Mouse (Mus musculus): ENCODE results near the gene Nsun2. TPM values are rescaled to one million over a fixed set of nuclear protein-coding genes. Genes with fewer than 3 reads are reported as not detected.

The Nsun2 gene
- total RNA-seq, 2 experiments from 2014 or later, result 68.5 to 81.1 TPM

DNA sequence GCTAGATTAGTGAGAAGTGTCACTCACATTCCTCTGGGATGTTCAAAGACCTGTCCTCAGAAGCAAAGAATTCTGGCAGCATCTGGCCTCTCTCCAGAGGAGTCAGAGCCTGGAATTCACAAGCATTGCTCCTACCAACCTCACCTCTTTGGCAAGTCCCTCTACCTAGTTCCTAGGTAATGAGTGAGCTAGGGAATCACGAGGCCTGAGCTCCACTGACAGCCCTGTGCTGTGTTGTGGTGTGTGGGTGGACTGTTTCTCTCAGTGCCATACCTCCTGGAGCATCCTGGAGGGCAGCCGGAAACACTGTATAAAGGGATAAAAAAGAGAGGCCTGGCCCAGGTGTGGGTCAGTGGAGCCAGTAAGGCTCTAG, 9.4 kb upstream of the Nsun2 start:
- no peak for DNase-seq

GRCm38 (mm10) chr13:69525867-69526266, 7.7 kb upstream of the Nsun2 start:
- DNase-seq, result no peak

DNA sequence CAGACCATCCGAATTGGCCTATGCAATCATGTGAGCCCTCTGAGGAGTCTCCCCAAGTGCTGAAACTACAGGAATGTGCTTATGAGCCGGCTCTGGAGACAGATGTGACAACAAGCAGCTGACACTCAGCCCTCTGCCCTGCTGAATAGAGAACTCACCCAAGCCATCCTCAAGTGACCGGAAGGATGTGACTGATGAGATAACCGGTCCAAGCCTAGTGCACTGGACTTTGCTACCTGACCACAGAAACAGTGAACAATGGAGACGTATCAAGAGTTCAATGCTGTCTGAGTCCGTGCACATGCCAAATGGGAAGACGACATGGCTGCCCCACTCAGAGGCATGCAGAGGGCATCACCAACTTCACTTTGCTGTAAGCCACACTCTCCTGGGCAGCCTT, 5.0 kb upstream of the Nsun2 start:
- no peak for DNase-seq

GRCm38 (mm10) chr13:69530156-69530555, 3.4 kb upstream of the Nsun2 start:
- DNase-seq, result no peak

GRCm38 (mm10) chr13:69530951-69531350, 2.6 kb upstream of the Nsun2 start:
- DNase-seq, result no peak

- no peak for DNase-seq
Observed at GRCm38 (mm10) chr13:69531431-69531830, 2.1 kb upstream of the Nsun2 start.

GRCm38 (mm10) chr13:69532101-69532892, 1.2 kb upstream of the Nsun2 start:
- no peak for DNase-seq

- no peak for DNase-seq
Observed at GRCm38 (mm10) chr13:69532893-69533404, 597 bp upstream of the Nsun2 start.

GRCm38 (mm10) chr13:69534334-69534653, 748 bp downstream of the Nsun2 start, which contains the start of gene Tent4a:
Gene Tent4a (minus strand): TSS chr13:69534617.
- DNase-seq, result no peak

DNA sequence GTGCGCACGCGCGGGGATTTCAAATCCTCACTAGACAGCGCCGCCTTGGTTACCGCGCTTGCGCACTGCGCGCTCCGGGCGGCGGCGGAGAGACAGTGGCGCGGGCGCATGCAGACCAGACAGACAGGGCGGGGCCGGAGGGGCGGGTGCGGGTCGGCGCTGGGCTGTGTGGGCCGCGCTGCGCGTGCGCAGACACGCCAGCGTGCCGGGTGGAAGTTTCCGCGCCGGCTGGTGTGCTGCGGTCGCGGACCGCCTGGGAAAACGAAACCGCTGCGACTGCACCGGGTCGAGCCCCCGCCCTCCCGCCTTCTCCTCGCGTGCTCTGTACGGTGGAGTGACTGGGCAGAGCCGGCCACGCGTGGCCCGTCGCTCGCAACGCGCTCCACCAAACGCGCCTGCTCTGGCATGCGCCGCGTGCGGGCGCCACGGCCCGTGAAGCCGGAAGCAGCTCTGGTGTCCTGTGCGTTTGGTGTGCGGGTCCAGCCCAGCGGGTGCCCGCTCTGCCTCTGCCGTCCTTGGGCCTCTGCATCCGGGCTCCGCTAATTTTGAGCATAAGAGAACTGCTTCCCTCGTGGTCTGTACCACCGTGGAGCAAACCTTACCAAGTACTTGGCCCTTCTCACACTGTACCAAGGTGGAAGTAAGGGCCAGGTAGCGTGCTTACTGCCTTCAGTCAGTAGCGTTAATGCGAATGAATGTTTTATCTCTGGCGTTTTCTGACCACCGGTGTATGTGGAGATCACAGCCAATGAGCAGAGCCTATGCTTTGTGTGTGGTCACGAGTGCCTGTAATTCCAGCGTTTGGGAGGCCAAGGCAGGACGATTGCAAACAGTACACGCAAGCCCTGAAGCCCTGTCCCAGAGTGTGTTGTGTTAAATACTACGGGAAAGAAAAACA, 1.4 kb downstream of the Nsun2 start:
- DNase-seq, result peak; percentile 99

DNA sequence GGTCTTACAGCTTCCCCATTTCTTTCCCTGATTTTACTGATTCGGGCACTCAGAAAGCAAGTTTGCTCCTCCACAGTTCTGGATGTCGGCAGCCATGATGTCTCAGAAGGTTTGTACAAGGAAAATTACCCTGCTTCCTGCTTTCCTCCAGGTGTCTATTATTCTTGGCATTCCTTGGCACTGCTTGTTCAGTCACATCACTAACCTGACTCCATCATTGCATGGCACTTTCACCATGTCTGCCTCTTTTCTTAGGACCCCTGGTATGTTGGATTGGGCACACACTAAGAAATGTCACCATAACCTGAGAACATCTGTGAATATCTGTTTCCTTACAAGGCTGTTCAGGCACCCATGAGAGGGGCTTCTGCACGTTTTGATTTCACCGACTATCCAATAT, 2.5 kb downstream of the Nsun2 start:
- DNase-seq, result no peak

GRCm38 (mm10) chr13:69537366-69537765, 3.8 kb downstream of the Nsun2 start:
- DNase-seq, result peak; percentile 66

DNA sequence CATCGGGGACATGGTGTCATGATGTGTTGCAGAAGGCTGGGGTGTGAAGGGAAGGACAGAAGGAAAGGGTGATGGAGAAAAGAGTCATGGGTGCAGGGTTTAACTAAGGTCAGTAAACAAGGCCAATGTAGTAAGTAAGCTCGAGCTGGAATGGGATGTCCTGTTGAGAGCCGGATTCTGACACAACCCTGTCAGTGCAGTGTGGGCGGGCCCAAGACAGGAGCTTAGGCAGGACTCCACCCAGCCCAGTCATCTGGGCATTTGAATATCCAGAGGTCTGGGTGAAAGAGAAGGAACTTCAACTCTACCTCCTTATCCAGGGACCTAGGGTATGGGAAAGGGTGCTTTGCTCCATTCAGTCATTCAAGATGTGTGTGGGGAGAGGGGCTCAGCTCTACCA, 4.8 kb downstream of the Nsun2 start:
- peak; percentile 63 for DNase-seq

- peak; percentile 60 for DNase-seq
Observed at GRCm38 (mm10) chr13:69541209-69541608, 7.7 kb downstream of the Nsun2 start.

DNA sequence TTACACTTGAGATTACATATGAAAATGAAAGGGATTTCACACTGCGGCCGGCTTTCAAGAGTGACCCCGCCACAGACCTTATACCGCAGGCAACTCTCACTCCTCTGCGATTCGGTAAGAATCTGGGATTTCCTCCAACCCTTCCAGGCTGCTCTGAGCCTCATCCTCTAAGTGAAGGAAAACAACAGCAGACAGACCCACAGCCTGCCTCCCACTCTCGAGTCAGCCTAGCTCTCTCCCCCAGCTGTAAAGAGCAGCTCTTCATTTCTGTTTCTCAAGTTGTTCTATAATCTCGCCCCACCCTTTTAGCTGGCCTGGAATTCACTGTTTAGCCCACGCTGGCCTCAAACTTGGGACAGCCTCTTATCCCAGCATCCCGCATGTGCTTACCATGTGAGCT, 8.2 kb downstream of the Nsun2 start:
- peak; percentile 31 for DNase-seq

GRCm38 (mm10) chr13:69542571-69543352, 9.2 kb downstream of the Nsun2 start:
- no peak for DNase-seq

GRCm38 (mm10) chr13:69543595-69543994, 10.0 kb downstream of the Nsun2 start:
- no peak for DNase-seq

DNA sequence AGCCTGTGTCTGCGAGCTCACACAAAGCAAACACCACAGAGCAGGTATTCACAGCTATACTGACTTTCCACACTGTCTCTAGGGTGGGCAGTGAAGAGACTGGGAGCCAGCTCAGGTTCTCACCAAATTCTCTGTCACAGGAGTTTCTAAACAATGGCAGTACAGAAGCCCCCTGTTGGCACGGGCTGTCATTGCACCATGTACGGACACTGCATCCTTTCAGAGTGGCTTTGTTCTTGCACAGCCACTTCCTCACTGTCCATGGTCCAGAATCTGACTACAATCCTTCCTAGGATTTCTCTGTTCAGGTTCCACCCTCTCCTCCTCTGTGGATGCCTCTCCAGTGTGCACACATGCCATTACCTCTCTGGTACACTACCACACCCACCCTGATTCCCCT, 11.5 kb downstream of the Nsun2 start:
- peak; percentile 59 for DNase-seq

DNA sequence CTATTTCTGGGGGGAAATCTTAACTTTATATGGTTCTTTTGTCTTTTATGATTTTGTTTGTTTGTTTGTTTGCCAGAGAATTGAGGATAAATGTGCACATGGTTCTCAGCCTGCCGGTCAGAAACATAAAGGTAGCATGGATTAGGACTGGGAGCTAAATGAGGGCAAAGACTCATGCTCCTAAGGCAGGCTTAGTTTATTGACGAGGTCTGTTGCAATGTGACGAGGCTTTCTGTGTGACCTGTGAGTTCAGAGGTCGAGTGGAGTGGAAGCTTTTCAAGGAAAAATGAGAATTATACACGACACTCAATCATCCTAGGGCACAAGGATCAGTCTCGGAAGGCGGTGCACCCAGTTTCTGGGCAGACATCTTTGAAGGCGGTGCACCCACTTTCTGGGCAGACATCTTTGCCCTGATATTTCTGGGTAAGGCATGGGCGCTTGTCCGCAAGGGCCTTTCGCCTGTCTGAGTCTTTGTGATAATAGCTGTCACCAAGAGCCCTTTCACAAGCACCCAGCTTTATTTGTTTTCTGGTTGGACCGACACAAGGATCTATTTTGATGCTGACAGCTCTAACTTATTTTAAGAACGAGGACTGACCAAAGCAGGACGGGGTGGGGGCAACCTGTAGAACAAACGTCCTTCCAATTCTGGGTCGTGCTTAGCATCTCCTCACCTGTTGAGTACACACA, 14.1 kb downstream of the Nsun2 start:
- no peak for DNase-seq

GRCm38 (mm10) chr13:69549980-69550379, 16.4 kb downstream of the Nsun2 start:
- DNase-seq, result no peak

DNA sequence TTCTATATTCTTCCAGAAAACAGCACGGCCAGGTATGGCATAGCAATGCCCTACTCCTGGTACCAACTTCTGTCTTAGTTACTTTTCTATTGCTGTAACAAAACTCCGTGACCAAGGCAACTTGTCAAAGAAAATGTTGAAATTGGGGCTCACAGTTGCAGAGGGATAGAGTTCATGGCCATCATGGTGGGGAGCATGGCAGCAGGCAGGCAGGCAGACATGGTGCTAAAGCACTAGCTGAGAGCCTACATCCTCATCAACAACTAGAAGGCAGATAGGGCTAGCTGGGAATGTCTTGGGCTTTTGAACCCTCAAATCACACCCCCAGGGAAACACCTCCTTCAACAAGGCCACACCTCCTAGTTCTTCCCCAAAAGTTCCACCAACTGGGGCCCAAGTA, 17.3 kb downstream of the Nsun2 start:
- no peak for DNase-seq

GRCm38 (mm10) chr13:69553024-69553423, 19.5 kb downstream of the Nsun2 start:
- peak; percentile 66 for DNase-seq

All from adrenal gland, postnatal 10 days (tissue).